Mouse (Mus musculus): Measurements from ENCODE around the gene C130032M10Rik. TPM values are rescaled to one million over a fixed set of nuclear protein-coding genes. Genes with fewer than 3 reads are reported as not detected.
A peak's percentile ranks its signal among the peaks of the same experiment; 100 is the strongest.

Gene C130032M10Rik
- polyA plus RNA-seq, 1 experiment from 2014 or later, result not detected

GRCm38 (mm10) chr9:114531276-114531675 is 15.8 kb downstream of the C130032M10Rik start:
- in situ Hi-C loops (cut with MboI; ENCODE audit: low pct_unique_long_range_greater_than_20kb), result no loop called here
- H3K27me3 ChIP-seq, result no peaks in the 10 kb centered on the region
- CTCF ChIA-PET, result no interaction called here
- DNase-seq (ENCODE audit: low read depth, low spot score) (no peak), ATAC-seq (no peak)
- POLR2A ChIA-PET, result no interaction called here
- no peak for TF ChIP-seq CTCF (IDR thresholded peaks at IDR 0.05)

GRCm38 (mm10) chr9:114533848-114534247 is 18.4 kb downstream of the C130032M10Rik start:
- no peaks in the 10 kb centered on the region for H3K27me3 ChIP-seq
- ChIA-PET CTCF (no interaction called here), POLR2A (no interaction called here)
- ATAC-seq (no peak), DNase-seq (ENCODE audit: low read depth, low spot score) (no peak)
- in situ Hi-C loops (cut with MboI; ENCODE audit: low pct_unique_long_range_greater_than_20kb), result no loop called here
- no peak for TF ChIP-seq CTCF (IDR thresholded peaks at IDR 0.05)

GRCm38 (mm10) chr9:114534747-114535517 is 19.4 kb downstream of the C130032M10Rik start:
- H3K27me3 ChIP-seq, result no peaks in the 10 kb centered on the region
- in situ Hi-C loops (cut with MboI; ENCODE audit: low pct_unique_long_range_greater_than_20kb), result no loop called here
- DNase-seq (ENCODE audit: low read depth, low spot score) (no peak), ATAC-seq (no peak)
- TF ChIP-seq CTCF (IDR thresholded peaks at IDR 0.05), result no peak
- CTCF ChIA-PET, result no interaction called here
- POLR2A ChIA-PET, result interaction anchor here (0.6 kb wide), 2 partner anchors 29 to 140 kb away, joined by 3 read pairs; no protein-coding TSS in a partner anchor

GRCm38 (mm10) chr9:114536628-114537027 is 21.1 kb downstream of the C130032M10Rik start:
- no peak for TF ChIP-seq CTCF (IDR thresholded peaks at IDR 0.05)
- no peaks in the 10 kb centered on the region for H3K27me3 ChIP-seq
- CTCF ChIA-PET, result no interaction called here
- POLR2A ChIA-PET, result no interaction called here
- ATAC-seq, result peak; percentile 61
- in situ Hi-C loops (cut with MboI; ENCODE audit: low pct_unique_long_range_greater_than_20kb), result no loop called here
- no peak for DNase-seq (ENCODE audit: low read depth, low spot score)

- CTCF ChIA-PET, result interaction anchor here (1.2 kb wide), 1 partner anchor 10 kb away, joined by 3 read pairs; no protein-coding TSS in a partner anchor
- in situ Hi-C loops (cut with MboI; ENCODE audit: low pct_unique_long_range_greater_than_20kb), result no loop called here
- no peak for ATAC-seq
- no peak for TF ChIP-seq CTCF (IDR thresholded peaks at IDR 0.05)
- POLR2A ChIA-PET, result no interaction called here
- no peaks in the 10 kb centered on the region for H3K27me3 ChIP-seq
- DNase-seq (ENCODE audit: low read depth, low spot score), result no peak
Observed at GRCm38 (mm10) chr9:114538996-114539563, 23.6 kb downstream of the C130032M10Rik start.

- in situ Hi-C loops (cut with MboI; ENCODE audit: low pct_unique_long_range_greater_than_20kb), result no loop called here
- ATAC-seq, result peak; percentile 68
- DNase-seq (ENCODE audit: low read depth, low spot score), result peak; percentile 34
- ChIA-PET CTCF (no interaction called here), POLR2A (interaction anchor here (0.6 kb wide), 1 partner anchor 9 kb away, joined by 3 read pairs; no protein-coding TSS in a partner anchor)
- H3K27me3 ChIP-seq, result no peaks in the 10 kb centered on the region
- TF ChIP-seq CTCF (IDR thresholded peaks at IDR 0.05), result no peak
Observed at GRCm38 (mm10) chr9:114541279-114541741, 25.8 kb downstream of the C130032M10Rik start.

- POLR2A ChIA-PET, result no interaction called here
- TF ChIP-seq CTCF (IDR thresholded peaks at IDR 0.05), result no peak
- no peak for DNase-seq (ENCODE audit: low read depth, low spot score)
Observed at GRCm38 (mm10) chr9:114543882-114544753, 28.6 kb downstream of the C130032M10Rik start.

GRCm38 (mm10) chr9:114544754-114545393 is 29.4 kb downstream of the C130032M10Rik start:
- in situ Hi-C loops (cut with MboI; ENCODE audit: low pct_unique_long_range_greater_than_20kb), result no loop called here
- ChIA-PET CTCF (no interaction called here), POLR2A (no interaction called here)
- ATAC-seq, result no peak
- no peaks in the 10 kb centered on the region for H3K27me3 ChIP-seq
- no peak for TF ChIP-seq CTCF (IDR thresholded peaks at IDR 0.05)
- no peak for DNase-seq (ENCODE audit: low read depth, low spot score)

More at GRCm38 (mm10) chr9:114543882-114544753, 28.6 kb downstream of the C130032M10Rik start:
- no peaks in the 10 kb centered on the region for H3K27me3 ChIP-seq
- CTCF ChIA-PET, result no interaction called here
- in situ Hi-C loops (cut with MboI; ENCODE audit: low pct_unique_long_range_greater_than_20kb), result no loop called here
- ATAC-seq, result no peak

- in situ Hi-C loops (cut with MboI; ENCODE audit: low pct_unique_long_range_greater_than_20kb), result no loop called here
- POLR2A ChIA-PET, result no interaction called here
- ATAC-seq, result no peak
Observed at GRCm38 (mm10) chr9:114546765-114547164, 31.3 kb downstream of the C130032M10Rik start.

GRCm38 (mm10) chr9:114547643-114548077 is 32.2 kb downstream of the C130032M10Rik start:
- DNase-seq (ENCODE audit: low read depth, low spot score), result no peak
- TF ChIP-seq CTCF (IDR thresholded peaks at IDR 0.05), result no peak
- no peak for ATAC-seq
- no peaks in the 10 kb centered on the region for H3K27me3 ChIP-seq
- CTCF ChIA-PET, result no interaction called here
- in situ Hi-C loops (cut with MboI; ENCODE audit: low pct_unique_long_range_greater_than_20kb), result no loop called here
- POLR2A ChIA-PET, result no interaction called here

More at GRCm38 (mm10) chr9:114546765-114547164, 31.3 kb downstream of the C130032M10Rik start:
- CTCF ChIA-PET, result interaction anchor here (0.6 kb wide), 1 partner anchor 50 kb away, joined by 3 read pairs; no protein-coding TSS in a partner anchor
- H3K27me3 ChIP-seq, result no peaks in the 10 kb centered on the region
- no peak for DNase-seq (ENCODE audit: low read depth, low spot score)
- TF ChIP-seq CTCF (IDR thresholded peaks at IDR 0.05), result no peak
